Mouse (Mus musculus): ENCODE results near the gene Fam13a. TPM values are rescaled to one million over a fixed set of nuclear protein-coding genes. Genes with fewer than 3 reads are reported as not detected.

Gene Fam13a
- 10.4 and 10.6 TPM in 2 replicates for polyA plus RNA-seq (2015; fragmentation: Nextera tagmentation; extraction: Ambion mirVana)

- H3K27me3 ChIP-seq (replicated peaks; ENCODE audit: control insufficient read depth, insufficient read depth, low read length), result no peaks in the 10 kb centered on the region
- H3K4me3 ChIP-seq (replicated peaks; ENCODE audit: low read length), result peak within 1 kb of the TSS; percentile 62
- peak within 1 kb of the TSS; percentile 63 for H3K9ac ChIP-seq (replicated peaks; ENCODE audit: low read depth, low read length)
- peak within 1 kb of the TSS; percentile 58 for H3K27ac ChIP-seq (ENCODE audit: low read length)
- H3K36me3 ChIP-seq (ENCODE audit: control insufficient read depth, insufficient read depth), result no peaks in the 10 kb centered on the region
- ATAC-seq, result peak; percentile 99
- H3K4me2 ChIP-seq (ENCODE audit: low read length), result peak within 1 kb of the TSS; percentile 67
- peaks cover 5% of the 10 kb centered on the region; the same call in 1 of the 2 replicates for H3K4me1 ChIP-seq (replicated peaks; ENCODE audit: control insufficient read depth, insufficient read depth, low read length)
- under 1% methylated on average over 16 of the region's 16 CpGs for WGBS
- no peaks in the 10 kb centered on the region for H3K9me3 ChIP-seq (ENCODE audit: control insufficient read depth, low read length)
Measured at GRCm38 (mm10) chr6:59024164-59024724, at the start of gene Fam13a. Fam13a (minus strand) TSS chr6:59024549.

- H3K27me3 ChIP-seq (replicated peaks; ENCODE audit: control insufficient read depth, insufficient read depth, low read length), result no peaks in the 10 kb centered on the region
- H3K9ac ChIP-seq (replicated peaks; ENCODE audit: low read depth, low read length), result no peak overlapping the region
- 0 out of 2 replicates have a peak, but pooled peaks cover 2% of the 10 kb centered on the region for H3K9me3 ChIP-seq (ENCODE audit: control insufficient read depth, low read length)
- no peaks in the 10 kb centered on the region for H3K4me1 ChIP-seq (replicated peaks; ENCODE audit: control insufficient read depth, insufficient read depth, low read length)
- no peak overlapping the region for H3K4me3 ChIP-seq (replicated peaks; ENCODE audit: low read length)
- H3K36me3 ChIP-seq (ENCODE audit: control insufficient read depth, insufficient read depth), result no peaks in the 10 kb centered on the region
- ATAC-seq, result no peak
- WGBS, result 78% methylated on average over 5 of the region's 5 CpGs
- no peak overlapping the region for H3K4me2 ChIP-seq (ENCODE audit: low read length)
- H3K27ac ChIP-seq (ENCODE audit: low read length), result no peak overlapping the region
Measured at GRCm38 (mm10) chr6:59072096-59073060, 48.0 kb upstream of the Fam13a start.

- 84% methylated on average over 3 of the region's 3 CpGs for WGBS
- no peak overlapping the region for H3K9ac ChIP-seq (replicated peaks; ENCODE audit: low read depth, low read length)
- H3K9me3 ChIP-seq (ENCODE audit: control insufficient read depth, low read length), result 0 out of 2 replicates have a peak, but pooled peaks cover 2% of the 10 kb centered on the region
- no peaks in the 10 kb centered on the region for H3K27me3 ChIP-seq (replicated peaks; ENCODE audit: control insufficient read depth, insufficient read depth, low read length)
- no peak overlapping the region for H3K4me2 ChIP-seq (ENCODE audit: low read length)
- ATAC-seq, result no peak
- no peaks in the 10 kb centered on the region for H3K36me3 ChIP-seq (ENCODE audit: control insufficient read depth, insufficient read depth)
- no peaks in the 10 kb centered on the region for H3K4me1 ChIP-seq (replicated peaks; ENCODE audit: control insufficient read depth, insufficient read depth, low read length)
- no peak overlapping the region for H3K27ac ChIP-seq (ENCODE audit: low read length)
- no peak overlapping the region for H3K4me3 ChIP-seq (replicated peaks; ENCODE audit: low read length)
Measured at GRCm38 (mm10) chr6:59071691-59072090, 47.3 kb upstream of the Fam13a start.

GRCm38 (mm10) chr6:59068187-59068586 is 43.8 kb upstream of the Fam13a start:
- no peak for ATAC-seq
- H3K4me1 ChIP-seq (replicated peaks; ENCODE audit: control insufficient read depth, insufficient read depth, low read length), result no peaks in the 10 kb centered on the region
- H3K4me3 ChIP-seq (replicated peaks; ENCODE audit: low read length), result no peak overlapping the region
- H3K9ac ChIP-seq (replicated peaks; ENCODE audit: low read depth, low read length), result no peak overlapping the region
- H3K4me2 ChIP-seq (ENCODE audit: low read length), result no peak overlapping the region
- no peaks in the 10 kb centered on the region for H3K27me3 ChIP-seq (replicated peaks; ENCODE audit: control insufficient read depth, insufficient read depth, low read length)
- 88% methylated on average over 5 of the region's 5 CpGs for WGBS
- H3K36me3 ChIP-seq (ENCODE audit: control insufficient read depth, insufficient read depth), result no peaks in the 10 kb centered on the region
- no peaks in the 10 kb centered on the region for H3K9me3 ChIP-seq (ENCODE audit: control insufficient read depth, low read length)
- no peak overlapping the region for H3K27ac ChIP-seq (ENCODE audit: low read length)

GRCm38 (mm10) chr6:59064440-59064839 is 40.1 kb upstream of the Fam13a start:
- no peak overlapping the region for H3K9ac ChIP-seq (replicated peaks; ENCODE audit: low read depth, low read length)
- WGBS, result 76% methylated on average over 4 of the region's 4 CpGs
- no peaks in the 10 kb centered on the region for H3K4me1 ChIP-seq (replicated peaks; ENCODE audit: control insufficient read depth, insufficient read depth, low read length)
- no peak overlapping the region for H3K27ac ChIP-seq (ENCODE audit: low read length)
- H3K4me3 ChIP-seq (replicated peaks; ENCODE audit: low read length), result no peak overlapping the region
- ATAC-seq, result no peak
- no peak overlapping the region for H3K4me2 ChIP-seq (ENCODE audit: low read length)
- no peaks in the 10 kb centered on the region for H3K9me3 ChIP-seq (ENCODE audit: control insufficient read depth, low read length)
- no peaks in the 10 kb centered on the region for H3K27me3 ChIP-seq (replicated peaks; ENCODE audit: control insufficient read depth, insufficient read depth, low read length)
- H3K36me3 ChIP-seq (ENCODE audit: control insufficient read depth, insufficient read depth), result no peaks in the 10 kb centered on the region

GRCm38 (mm10) chr6:59053232-59053631 is 28.9 kb upstream of the Fam13a start:
- no peak for ATAC-seq

GRCm38 (mm10) chr6:59039719-59040118 is 15.4 kb upstream of the Fam13a start:
- no peaks in the 10 kb centered on the region for H3K27me3 ChIP-seq (replicated peaks; ENCODE audit: control insufficient read depth, insufficient read depth, low read length)
- H3K4me1 ChIP-seq (replicated peaks; ENCODE audit: control insufficient read depth, insufficient read depth, low read length), result no peaks in the 10 kb centered on the region
- no peak overlapping the region for H3K9ac ChIP-seq (replicated peaks; ENCODE audit: low read depth, low read length)
- no peak overlapping the region for H3K4me3 ChIP-seq (replicated peaks; ENCODE audit: low read length)
- H3K27ac ChIP-seq (ENCODE audit: low read length), result no peak overlapping the region
- ATAC-seq, result no peak
- no peaks in the 10 kb centered on the region for H3K36me3 ChIP-seq (ENCODE audit: control insufficient read depth, insufficient read depth)
- H3K4me2 ChIP-seq (ENCODE audit: low read length), result no peak overlapping the region
- 54% methylated on average over 1 of the region's 1 CpGs for WGBS
- no peaks in the 10 kb centered on the region for H3K9me3 ChIP-seq (ENCODE audit: control insufficient read depth, low read length)

More at GRCm38 (mm10) chr6:59053232-59053631, 28.9 kb upstream of the Fam13a start:
- H3K27ac ChIP-seq (ENCODE audit: low read length), result no peak overlapping the region
- no peak overlapping the region for H3K4me3 ChIP-seq (replicated peaks; ENCODE audit: low read length)
- no peak overlapping the region for H3K4me2 ChIP-seq (ENCODE audit: low read length)
- H3K9ac ChIP-seq (replicated peaks; ENCODE audit: low read depth, low read length), result no peak overlapping the region
- H3K9me3 ChIP-seq (ENCODE audit: control insufficient read depth, low read length), result no peaks in the 10 kb centered on the region
- no peaks in the 10 kb centered on the region for H3K36me3 ChIP-seq (ENCODE audit: control insufficient read depth, insufficient read depth)
- H3K4me1 ChIP-seq (replicated peaks; ENCODE audit: control insufficient read depth, insufficient read depth, low read length), result no peaks in the 10 kb centered on the region
- H3K27me3 ChIP-seq (replicated peaks; ENCODE audit: control insufficient read depth, insufficient read depth, low read length), result no peaks in the 10 kb centered on the region
- 87% methylated on average over 2 of the region's 2 CpGs for WGBS

GRCm38 (mm10) chr6:59032748-59033147 is 8.4 kb upstream of the Fam13a start:
- no peak overlapping the region for H3K4me2 ChIP-seq (ENCODE audit: low read length)
- H3K4me1 ChIP-seq (replicated peaks; ENCODE audit: control insufficient read depth, insufficient read depth, low read length), result no peaks in the 10 kb centered on the region
- H3K36me3 ChIP-seq (ENCODE audit: control insufficient read depth, insufficient read depth), result no peaks in the 10 kb centered on the region
- H3K4me3 ChIP-seq (replicated peaks; ENCODE audit: low read length), result no peak overlapping the region
- no peak overlapping the region for H3K9ac ChIP-seq (replicated peaks; ENCODE audit: low read depth, low read length)
- H3K9me3 ChIP-seq (ENCODE audit: control insufficient read depth, low read length), result no peaks in the 10 kb centered on the region
- 90% methylated on average over 5 of the region's 5 CpGs for WGBS
- H3K27me3 ChIP-seq (replicated peaks; ENCODE audit: control insufficient read depth, insufficient read depth, low read length), result no peaks in the 10 kb centered on the region
- no peak for ATAC-seq
- H3K27ac ChIP-seq (ENCODE audit: low read length), result no peak overlapping the region

GRCm38 (mm10) chr6:59031539-59031938 is 7.2 kb upstream of the Fam13a start:
- H3K9ac ChIP-seq (replicated peaks; ENCODE audit: low read depth, low read length), result no peak overlapping the region
- H3K27ac ChIP-seq (ENCODE audit: low read length), result no peak overlapping the region
- H3K9me3 ChIP-seq (ENCODE audit: control insufficient read depth, low read length), result no peaks in the 10 kb centered on the region
- no peak overlapping the region for H3K4me3 ChIP-seq (replicated peaks; ENCODE audit: low read length)
- no peak for ATAC-seq
- no peaks in the 10 kb centered on the region for H3K4me1 ChIP-seq (replicated peaks; ENCODE audit: control insufficient read depth, insufficient read depth, low read length)
- H3K4me2 ChIP-seq (ENCODE audit: low read length), result no peak overlapping the region
- no peaks in the 10 kb centered on the region for H3K36me3 ChIP-seq (ENCODE audit: control insufficient read depth, insufficient read depth)
- H3K27me3 ChIP-seq (replicated peaks; ENCODE audit: control insufficient read depth, insufficient read depth, low read length), result no peaks in the 10 kb centered on the region
- 81% methylated on average over 6 of the region's 6 CpGs for WGBS

Data from forebrain, embryonic 16.5 days (tissue).